Mouse (Mus musculus) liver, embryonic 14.5 days (tissue): ENCODE data around the gene Auts2. TPM values are rescaled to one million over a fixed set of nuclear protein-coding genes. Genes with fewer than 3 reads are reported as not detected.
A peak's percentile ranks its signal among the peaks of the same experiment; 100 is the strongest.

ENCODE experiments used
- ATAC-seq: fragments of 200-750 bp; cut with Nextera tagmentation; 2 replicates; pipeline ENCODE4 v1.8.0; 2017; ENCODE audit warnings: moderate number of reproducible peaks, mild to moderate bottlenecking, moderate library complexity; ENCODE audit not compliant: insufficient read depth
- DNase-seq, 3 experiments: peaks; one replicate each; pipeline ENCODE4 v3.0.0-alpha.2; 2012 to 2013; ENCODE audit warnings: low read depth in 3 of 3, low spot score in 3 of 3
- H3K27ac ChIP-seq: fragments of 300-500 bp; sonication (generic); 2 replicates; pipeline ENCODE4 v1.5.1; 2014; ENCODE audit warnings: moderate library complexity, mild to moderate bottlenecking, control low read depth, inconsistent platforms
- H3K27me3 ChIP-seq: fragments of 300-500 bp; sonication (generic); 2 replicates; pipeline ENCODE4 v1.6.1; 2014; ENCODE audit warnings: mild to moderate bottlenecking, low read length, moderate library complexity; ENCODE audit not compliant: control insufficient read depth, insufficient read depth
- H3K36me3 ChIP-seq: fragments of 300-500 bp; sonication (generic); replicated peaks from 2 replicates; pipeline ENCODE4 v1.6.1; 2014; ENCODE audit warnings: low read depth; ENCODE audit not compliant: control insufficient read depth, insufficient read depth
- H3K4me1 ChIP-seq, 2 experiments: fragments of 200-500 bp in 1 of 2; fragments of 300-500 bp in 1 of 2; sonication (generic) in 1 of 2; replicated peaks; 2 replicates each; pipeline ENCODE4 v1.6.1; 2012 to 2014; ENCODE audit warnings: antibody characterized with exemption in 1 of 2, inconsistent platforms in 1 of 2, low read length in 1 of 2; ENCODE audit not compliant: control insufficient read depth in 2 of 2, insufficient read depth in 2 of 2
- H3K4me2 ChIP-seq: fragments of 300-500 bp; sonication (generic); 2 replicates; pipeline ENCODE4 v1.6.1; 2014; ENCODE audit warnings: low read depth, mild to moderate bottlenecking, control low read depth, moderate library complexity
- H3K4me3 ChIP-seq, 2 experiments: fragments of 200-500 bp in 1 of 2; fragments of 300-500 bp in 1 of 2; sonication (generic) in 1 of 2; 2 replicates each; pipeline ENCODE4 v1.5.1; 2012 to 2014; ENCODE audit warnings: low read depth in 2 of 2, low read length in 2 of 2, mild to moderate bottlenecking in 2 of 2, control low read depth in 1 of 2, inconsistent platforms in 1 of 2, moderate library complexity in 1 of 2; ENCODE audit not compliant: insufficient read depth in 1 of 2
- H3K9ac ChIP-seq: fragments of 300-500 bp; sonication (generic); replicated peaks from 2 replicates; pipeline ENCODE4 v1.6.1; 2014; ENCODE audit warnings: mild to moderate bottlenecking, control low read depth, moderate library complexity
- H3K9me3 ChIP-seq: fragments of 300-500 bp; sonication (generic); 2 replicates; pipeline ENCODE4 v1.6.1; 2016; ENCODE audit warnings: low read length, mixed read lengths; ENCODE audit not compliant: control insufficient read depth
- CTCF ChIP-seq: IDR thresholded peaks from 2 replicates; pipeline ENCODE4 v1.5.1; 2016; ENCODE audit warnings: antibody characterized with exemption, low read depth, control low read depth
- EP300 ChIP-seq: IDR thresholded peaks from 2 replicates; pipeline ENCODE4 v1.6.1; 2016; ENCODE audit warnings: antibody characterized with exemption, low read depth
- WGBS: fragments of 180-500 bp; shearing (Covaris S2); extraction: QIAGEN DNeasy Blood & Tissue Kit; methylation state at CpG from one replicate; pipeline ENCODE4 v1.1.7; 2014; ENCODE audit not compliant: insufficient replicate concordance; 5-methylcytosine and 5-hydroxymethylcytosine counted together
- polyA plus RNA-seq, 2 experiments: library from polyadenylated mRNA; depleted of rRNA in 1 of 2; stranded (reverse) in 1 of 2; unstranded in 1 of 2; fragments of >200 nt; fragmentation: Nextera tagmentation in 1 of 2; extraction: Ambion mirVana in 1 of 2; gene quantifications; 2 replicates each; pipeline versions ENCODE4 v1.2.1 to v1.2.3; 2012 to 2014

The Auts2 gene
- polyA plus RNA-seq, 2 experiments, result 0.77 to 1.6 TPM

DNA sequence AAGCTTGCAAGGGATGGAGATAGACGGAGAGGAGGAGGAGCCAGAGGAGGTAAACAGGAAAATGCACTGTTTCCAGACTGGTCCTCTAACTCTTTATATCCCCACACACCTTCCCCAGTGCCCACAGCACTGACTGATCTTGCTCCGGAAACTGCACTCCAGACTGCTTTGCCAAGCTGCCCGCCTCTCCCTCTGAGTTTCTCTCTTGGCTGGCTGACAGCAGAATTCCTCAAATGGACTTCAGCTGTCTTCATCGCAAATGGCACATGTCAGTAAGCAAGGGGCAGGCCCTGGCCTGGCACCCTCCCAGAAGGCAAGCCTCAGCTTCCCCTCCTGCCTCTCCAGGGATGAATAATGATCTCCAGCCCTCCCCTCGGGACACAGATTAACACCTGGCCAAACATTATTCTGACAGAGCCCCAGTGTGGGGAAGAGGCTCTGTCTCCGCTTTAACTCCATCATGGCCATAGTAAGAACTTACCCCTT, 348.1 kb downstream of the Auts2 start:
- DNase-seq (no peak), ATAC-seq (no peak)
- no peak for TF ChIP-seq EP300
- no peak for TF ChIP-seq CTCF
- no peak overlapping the region for H3K4me3 ChIP-seq
- no peaks in the 10 kb centered on the region for H3K4me1 ChIP-seq
- H3K27ac ChIP-seq, result no peak overlapping the region
- H3K36me3 ChIP-seq, result no peaks in the 10 kb centered on the region
- H3K9ac ChIP-seq, result no peak overlapping the region
- WGBS, result 42% methylated on average over 6 of the region's 6 CpGs
- H3K4me2 ChIP-seq, result no peak overlapping the region
- no peaks in the 10 kb centered on the region for H3K27me3 ChIP-seq
- no peaks in the 10 kb centered on the region for H3K9me3 ChIP-seq

DNA sequence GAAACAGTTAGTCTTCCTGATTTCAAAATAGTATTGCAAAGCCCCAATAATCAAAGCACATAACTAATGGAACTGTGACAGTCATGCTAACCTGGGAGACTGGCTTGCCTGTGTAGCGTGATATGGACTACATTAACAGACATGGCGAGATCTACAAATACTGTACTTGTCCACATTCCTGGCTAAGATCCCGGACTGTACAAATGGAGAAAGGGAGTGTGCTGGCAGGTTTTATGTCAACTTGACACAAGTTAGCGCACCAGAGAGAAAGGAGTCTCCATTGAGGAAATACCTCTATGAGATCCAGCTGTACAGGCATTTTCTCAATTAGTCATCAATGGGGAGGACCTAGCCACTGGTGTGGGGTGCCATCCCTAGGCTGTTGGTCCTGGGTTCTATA, 353.0 kb downstream of the Auts2 start:
- H3K4me2 ChIP-seq, result no peak overlapping the region
- no peaks in the 10 kb centered on the region for H3K36me3 ChIP-seq
- no peak overlapping the region for H3K27ac ChIP-seq
- no peak overlapping the region for H3K9ac ChIP-seq
- no peak for ATAC-seq
- DNase-seq, result no peak
- H3K4me1 ChIP-seq, result peaks cover 0 to 4% of the 10 kb centered on the region in 2 experiments; a peak in 2 of 4 replicates
- TF ChIP-seq EP300 (no peak), CTCF (no peak)
- no peak overlapping the region for H3K4me3 ChIP-seq
- H3K9me3 ChIP-seq, result no peaks in the 10 kb centered on the region
- H3K27me3 ChIP-seq, result no peaks in the 10 kb centered on the region
- WGBS, result 57% methylated on average over 4 of the region's 4 CpGs

GRCm38 (mm10) chr5:132186659-132187058, 356.5 kb downstream of the Auts2 start:
- Histone ChIP-seq H3K4me3 (no peak overlapping the region), H3K27me3 (no peaks in the 10 kb centered on the region), H3K4me1 (peaks cover 0 to 8% of the 10 kb centered on the region in 2 experiments; a peak in 2 of 4 replicates), H3K9me3 (no peaks in the 10 kb centered on the region), H3K9ac (no peak overlapping the region), H3K36me3 (no peaks in the 10 kb centered on the region), H3K4me2 (no peak overlapping the region), H3K27ac (no peak overlapping the region)
- 56% methylated on average over 3 of the region's 3 CpGs for WGBS
- no peak for ATAC-seq
- DNase-seq, result no peak
- TF ChIP-seq EP300, result no peak
- TF ChIP-seq CTCF, result no peak

DNA sequence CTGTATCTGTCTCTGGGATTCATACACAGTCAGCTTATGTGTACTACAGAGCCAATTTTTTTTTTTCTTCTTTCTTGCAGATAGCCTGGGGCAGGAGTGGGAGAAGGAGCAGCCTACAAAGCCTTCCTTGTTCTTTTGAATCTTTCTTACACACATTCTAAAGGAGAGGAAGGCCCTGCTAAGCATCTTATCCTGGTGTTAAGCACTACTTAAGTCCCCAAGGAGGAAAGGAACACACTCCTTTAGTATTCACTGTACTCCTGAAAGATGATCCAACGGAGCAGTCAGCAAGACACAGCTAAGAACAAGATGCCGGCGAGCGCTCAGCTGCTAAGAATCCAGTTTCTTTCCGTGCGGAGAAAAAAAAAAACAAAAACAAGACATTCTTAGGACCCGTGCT, 356.9 kb downstream of the Auts2 start:
- 70% methylated on average over 7 of the region's 7 CpGs for WGBS
- DNase-seq, result no peak

DNA sequence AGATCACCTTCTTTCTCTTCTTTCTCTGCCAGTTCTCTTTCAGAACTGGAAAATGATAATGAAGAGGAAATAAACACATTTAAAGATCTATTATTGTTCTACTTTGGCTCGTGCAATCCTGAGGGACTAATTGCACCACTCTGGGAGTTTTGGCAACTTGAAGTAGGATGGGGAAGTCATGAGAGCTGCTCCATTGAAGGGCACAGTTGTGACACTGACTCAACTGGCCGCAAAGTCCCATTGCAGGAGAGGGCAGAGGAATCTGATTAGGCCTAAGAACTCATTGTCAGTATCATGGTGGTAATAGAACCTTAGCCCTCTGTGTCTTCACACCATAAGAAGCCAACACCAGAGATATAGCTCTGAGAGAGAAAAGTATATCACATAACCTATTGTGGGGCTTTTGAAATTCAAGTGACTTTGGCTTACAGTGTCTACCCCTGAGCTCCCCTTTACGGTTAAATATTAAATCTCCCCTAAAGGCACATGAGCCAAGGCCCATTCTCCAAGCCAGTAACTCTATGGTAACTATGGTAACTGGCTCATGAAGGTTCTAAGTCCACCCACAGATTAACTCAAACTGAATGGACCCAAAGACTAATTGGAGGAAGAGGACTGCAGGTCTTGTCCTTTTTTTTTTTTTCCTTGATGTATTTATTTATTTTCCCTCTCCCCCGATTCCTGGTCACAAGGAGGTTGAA, 358.6 kb downstream of the Auts2 start:
- Histone ChIP-seq H3K4me2 (no peak overlapping the region), H3K36me3 (no peaks in the 10 kb centered on the region), H3K27me3 (no peaks in the 10 kb centered on the region), H3K9ac (no peak overlapping the region), H3K4me3 (no peak overlapping the region), H3K4me1 (peaks cover 0 to 8% of the 10 kb centered on the region in 2 experiments; a peak in 2 of 4 replicates), H3K9me3 (no peaks in the 10 kb centered on the region), H3K27ac (no peak overlapping the region)
- 40% methylated on average over 4 of the region's 4 CpGs for WGBS
- TF ChIP-seq EP300, result no peak
- TF ChIP-seq CTCF, result no peak
- DNase-seq, result peak; percentile 4 to 9 (median 7)
- ATAC-seq, result peak; percentile 43; the same call in 1 of the 2 replicates

More for the DNA sequence above, 356.9 kb downstream of the Auts2 start:
- Histone ChIP-seq H3K36me3 (no peaks in the 10 kb centered on the region), H3K27me3 (no peaks in the 10 kb centered on the region), H3K4me2 (no peak overlapping the region), H3K9me3 (no peaks in the 10 kb centered on the region), H3K9ac (no peak overlapping the region), H3K4me1 (peaks cover 0 to 8% of the 10 kb centered on the region in 2 experiments; a peak in 2 of 4 replicates), H3K4me3 (no peak overlapping the region), H3K27ac (no peak overlapping the region)
- TF ChIP-seq EP300 (no peak), CTCF (no peak)
- ATAC-seq, result no peak
